Mouse (Mus musculus): ENCODE measurements around the gene Fkbp4. TPM values are rescaled to one million over a fixed set of nuclear protein-coding genes. Genes with fewer than 3 reads are reported as not detected.

Gene Fkbp4
- polyA plus RNA-seq, 1 experiment from 2014 or later = 556 TPM

- WGBS = 17% methylated on average over 17 of the region's 18 CpGs
- peak; percentile 57 for ATAC-seq (ENCODE audit: low FRiP score, low TSS enrichment)
- peak overlapping the region; percentile 97 for H3K9ac ChIP-seq (replicated peaks; ENCODE audit: low read length)
Observed at GRCm38 (mm10) chr6:128438871-128439341, 429 bp upstream of the Fkbp4 start.

GRCm38 (mm10) chr6:128437731-128438316 is 653 bp downstream of the Fkbp4 start:
- peak; percentile 76 for ATAC-seq (ENCODE audit: low FRiP score, low TSS enrichment)
- no peaks in the 10 kb centered on the region for H3K27me3 ChIP-seq (ENCODE audit: insufficient read depth, low read length)
- peaks cover 19% of the 10 kb centered on the region for H3K4me1 ChIP-seq (ENCODE audit: insufficient read depth, low read length)
- no peaks in the 10 kb centered on the region for H3K9me3 ChIP-seq (ENCODE audit: low read length)
- peaks cover 37% of the 10 kb centered on the region for H3K36me3 ChIP-seq (ENCODE audit: insufficient read depth, low read length)
- H3K9ac ChIP-seq (replicated peaks; ENCODE audit: low read length) = peak overlapping the region; percentile 97
- H3K4me2 ChIP-seq (replicated peaks; ENCODE audit: low read depth, low read length) = peak overlapping the region; percentile 70
- H3K27ac ChIP-seq (ENCODE audit: low read length) = peak overlapping the region; percentile 98
- WGBS = 1% methylated on average over 49 of the region's 52 CpGs
- H3K4me3 ChIP-seq (ENCODE audit: low read length) = peak overlapping the region; percentile 98

More at GRCm38 (mm10) chr6:128438871-128439341, 429 bp upstream of the Fkbp4 start:
- H3K4me2 ChIP-seq (replicated peaks; ENCODE audit: low read depth, low read length) = peak overlapping the region; percentile 70
- H3K27me3 ChIP-seq (ENCODE audit: insufficient read depth, low read length) = no peaks in the 10 kb centered on the region
- H3K4me3 ChIP-seq (ENCODE audit: low read length) = peak overlapping the region; percentile 98
- H3K36me3 ChIP-seq (ENCODE audit: insufficient read depth, low read length) = peaks cover 26% of the 10 kb centered on the region
- peaks cover 19% of the 10 kb centered on the region for H3K4me1 ChIP-seq (ENCODE audit: insufficient read depth, low read length)
- peak overlapping the region; percentile 98 for H3K27ac ChIP-seq (ENCODE audit: low read length)
- H3K9me3 ChIP-seq (ENCODE audit: low read length) = no peaks in the 10 kb centered on the region

GRCm38 (mm10) chr6:128437288-128437687 is 1.2 kb downstream of the Fkbp4 start:
- no peak for ATAC-seq (ENCODE audit: low FRiP score, low TSS enrichment)
- Histone ChIP-seq H3K36me3 (ENCODE audit: insufficient read depth, low read length) (peaks cover 42% of the 10 kb centered on the region), H3K4me2 (replicated peaks; ENCODE audit: low read depth, low read length) (peak overlapping the region; percentile 70), H3K9me3 (ENCODE audit: low read length) (no peaks in the 10 kb centered on the region), H3K4me3 (ENCODE audit: low read length) (peak overlapping the region; percentile 98), H3K9ac (replicated peaks; ENCODE audit: low read length) (peak overlapping the region; percentile 97), H3K4me1 (ENCODE audit: insufficient read depth, low read length) (peaks cover 19% of the 10 kb centered on the region), H3K27ac (ENCODE audit: low read length) (peak overlapping the region; percentile 98), H3K27me3 (ENCODE audit: insufficient read depth, low read length) (no peaks in the 10 kb centered on the region)
- 2% methylated on average over 10 of the region's 10 CpGs for WGBS

- peak overlapping the region; percentile 70 for H3K4me2 ChIP-seq (replicated peaks; ENCODE audit: low read depth, low read length)
- 90% methylated on average over 8 of the region's 8 CpGs for WGBS
- no peak overlapping the region for H3K27ac ChIP-seq (ENCODE audit: low read length)
- peaks cover 50% of the 10 kb centered on the region for H3K36me3 ChIP-seq (ENCODE audit: insufficient read depth, low read length)
- no peaks in the 10 kb centered on the region for H3K9me3 ChIP-seq (ENCODE audit: low read length)
- ATAC-seq (ENCODE audit: low FRiP score, low TSS enrichment) = no peak
- peak overlapping the region; percentile 98 for H3K4me3 ChIP-seq (ENCODE audit: low read length)
- H3K9ac ChIP-seq (replicated peaks; ENCODE audit: low read length) = peak overlapping the region; percentile 97
- H3K4me1 ChIP-seq (ENCODE audit: insufficient read depth, low read length) = peaks cover 19% of the 10 kb centered on the region
- H3K27me3 ChIP-seq (ENCODE audit: insufficient read depth, low read length) = no peaks in the 10 kb centered on the region
Observed at GRCm38 (mm10) chr6:128436356-128437005, 2.0 kb downstream of the Fkbp4 start.

- Histone ChIP-seq H3K27ac (ENCODE audit: low read length) (no peak overlapping the region), H3K9me3 (ENCODE audit: low read length) (no peaks in the 10 kb centered on the region), H3K27me3 (ENCODE audit: insufficient read depth, low read length) (no peaks in the 10 kb centered on the region), H3K9ac (replicated peaks; ENCODE audit: low read length) (no peak overlapping the region), H3K4me2 (replicated peaks; ENCODE audit: low read depth, low read length) (no peak overlapping the region), H3K36me3 (ENCODE audit: insufficient read depth, low read length) (peaks cover 60% of the 10 kb centered on the region), H3K4me1 (ENCODE audit: insufficient read depth, low read length) (peaks cover 19% of the 10 kb centered on the region), H3K4me3 (ENCODE audit: low read length) (no peak overlapping the region)
- 69% methylated on average over 5 of the region's 5 CpGs for WGBS
- ATAC-seq (ENCODE audit: low FRiP score, low TSS enrichment) = no peak
Observed at GRCm38 (mm10) chr6:128435474-128435873, 3.0 kb downstream of the Fkbp4 start.

GRCm38 (mm10) chr6:128433566-128433965 is 4.9 kb downstream of the Fkbp4 start:
- Histone ChIP-seq H3K9ac (replicated peaks; ENCODE audit: low read length) (no peak overlapping the region), H3K27me3 (ENCODE audit: insufficient read depth, low read length) (no peaks in the 10 kb centered on the region), H3K4me1 (ENCODE audit: insufficient read depth, low read length) (peaks cover 11% of the 10 kb centered on the region), H3K36me3 (ENCODE audit: insufficient read depth, low read length) (peaks cover 79% of the 10 kb centered on the region), H3K4me3 (ENCODE audit: low read length) (no peak overlapping the region), H3K4me2 (replicated peaks; ENCODE audit: low read depth, low read length) (no peak overlapping the region), H3K27ac (ENCODE audit: low read length) (no peak overlapping the region), H3K9me3 (ENCODE audit: low read length) (no peaks in the 10 kb centered on the region)
- no peak for ATAC-seq (ENCODE audit: low FRiP score, low TSS enrichment)
- WGBS = 93% methylated on average over 13 of the region's 13 CpGs

- H3K4me1 ChIP-seq (ENCODE audit: insufficient read depth, low read length) = peaks cover 11% of the 10 kb centered on the region
- no peak overlapping the region for H3K9ac ChIP-seq (replicated peaks; ENCODE audit: low read length)
- H3K36me3 ChIP-seq (ENCODE audit: insufficient read depth, low read length) = peaks cover 82% of the 10 kb centered on the region
- no peak overlapping the region for H3K27ac ChIP-seq (ENCODE audit: low read length)
- no peak for ATAC-seq (ENCODE audit: low FRiP score, low TSS enrichment)
- H3K27me3 ChIP-seq (ENCODE audit: insufficient read depth, low read length) = no peaks in the 10 kb centered on the region
- no peak overlapping the region for H3K4me2 ChIP-seq (replicated peaks; ENCODE audit: low read depth, low read length)
- WGBS = 85% methylated on average over 13 of the region's 13 CpGs
- H3K9me3 ChIP-seq (ENCODE audit: low read length) = no peaks in the 10 kb centered on the region
- H3K4me3 ChIP-seq (ENCODE audit: low read length) = no peak overlapping the region
Observed at GRCm38 (mm10) chr6:128432356-128432915, 6.0 kb downstream of the Fkbp4 start.

- Histone ChIP-seq H3K27ac (ENCODE audit: low read length) (no peak overlapping the region), H3K9ac (replicated peaks; ENCODE audit: low read length) (no peak overlapping the region), H3K4me2 (replicated peaks; ENCODE audit: low read depth, low read length) (no peak overlapping the region), H3K9me3 (ENCODE audit: low read length) (no peaks in the 10 kb centered on the region), H3K27me3 (ENCODE audit: insufficient read depth, low read length) (no peaks in the 10 kb centered on the region), H3K36me3 (ENCODE audit: insufficient read depth, low read length) (peaks cover 65% of the 10 kb centered on the region), H3K4me1 (ENCODE audit: insufficient read depth, low read length) (no peaks in the 10 kb centered on the region), H3K4me3 (ENCODE audit: low read length) (no peak overlapping the region)
- WGBS = 91% methylated on average over 6 of the region's 6 CpGs
- ATAC-seq (ENCODE audit: low FRiP score, low TSS enrichment) = no peak
Observed at GRCm38 (mm10) chr6:128429826-128430225, 8.7 kb downstream of the Fkbp4 start.

- Histone ChIP-seq H3K9ac (replicated peaks; ENCODE audit: low read length) (no peak overlapping the region), H3K27me3 (ENCODE audit: insufficient read depth, low read length) (no peaks in the 10 kb centered on the region), H3K4me3 (ENCODE audit: low read length) (no peak overlapping the region), H3K27ac (ENCODE audit: low read length) (no peak overlapping the region), H3K36me3 (ENCODE audit: insufficient read depth, low read length) (peaks cover 60% of the 10 kb centered on the region), H3K9me3 (ENCODE audit: low read length) (no peaks in the 10 kb centered on the region), H3K4me2 (replicated peaks; ENCODE audit: low read depth, low read length) (no peak overlapping the region), H3K4me1 (ENCODE audit: insufficient read depth, low read length) (no peaks in the 10 kb centered on the region)
- no peak for ATAC-seq (ENCODE audit: low FRiP score, low TSS enrichment)
- WGBS = 98% methylated on average over 2 of the region's 2 CpGs
Observed at GRCm38 (mm10) chr6:128429300-128429699, 9.2 kb downstream of the Fkbp4 start.

GRCm38 (mm10) chr6:128427571-128427970 is 10.9 kb downstream of the Fkbp4 start:
- WGBS = 86% methylated on average over 5 of the region's 5 CpGs
- Histone ChIP-seq H3K9me3 (ENCODE audit: low read length) (no peaks in the 10 kb centered on the region), H3K4me1 (ENCODE audit: insufficient read depth, low read length) (0 out of 2 replicates have a peak, but pooled peaks cover 3% of the 10 kb centered on the region), H3K27me3 (ENCODE audit: insufficient read depth, low read length) (no peaks in the 10 kb centered on the region), H3K36me3 (ENCODE audit: insufficient read depth, low read length) (peaks cover 42% of the 10 kb centered on the region), H3K4me2 (replicated peaks; ENCODE audit: low read depth, low read length) (no peak overlapping the region), H3K4me3 (ENCODE audit: low read length) (no peak overlapping the region), H3K27ac (ENCODE audit: low read length) (no peak overlapping the region), H3K9ac (replicated peaks; ENCODE audit: low read length) (no peak overlapping the region)
- ATAC-seq (ENCODE audit: low FRiP score, low TSS enrichment) = no peak
